Mouse (Mus musculus) olfactory bulb, adult 2 months (tissue): ENCODE data around the gene Nlrc5.

Experiments
- CTCF ChIP-seq: fragments of 200-500 bp; IDR thresholded peaks from 2 replicates; pipeline ENCODE4 v1.5.1; 2012; ENCODE audit warnings: low read depth, mild to moderate bottlenecking, low read length, moderate library complexity; ENCODE audit not compliant: insufficient read depth
- POLR2A ChIP-seq: fragments of 200-500 bp; IDR thresholded peaks from 2 replicates; pipeline ENCODE4 v1.6.1; 2012; ENCODE audit warnings: mild to moderate bottlenecking, low read depth, low read length, moderate library complexity; ENCODE audit not compliant: insufficient read depth

- TF ChIP-seq POLR2A (no peak), CTCF (no peak)
Observed at GRCm38 (mm10) chr8:94575148-94575547, 141.0 kb downstream of the Nlrc5 start.
